Mouse (Mus musculus) liver, adult 2 months (tissue): ENCODE data around the gene Cys1.
A peak's percentile ranks its signal among the peaks of the same experiment; 100 is the strongest.

Experiments
- CTCF ChIP-seq: fragments of 200-500 bp; IDR thresholded peaks from 2 replicates; pipeline ENCODE4 v1.5.1; 2011; ENCODE audit warnings: low read depth, low read length, control low read depth
- POLR2A ChIP-seq: fragments of 200-500 bp; IDR thresholded peaks from 2 replicates; pipeline ENCODE4 v1.6.1; 2011; ENCODE audit warnings: low read length, control low read depth; ENCODE audit not compliant: insufficient read depth; ENCODE audit errors: extremely low read depth

DNA sequence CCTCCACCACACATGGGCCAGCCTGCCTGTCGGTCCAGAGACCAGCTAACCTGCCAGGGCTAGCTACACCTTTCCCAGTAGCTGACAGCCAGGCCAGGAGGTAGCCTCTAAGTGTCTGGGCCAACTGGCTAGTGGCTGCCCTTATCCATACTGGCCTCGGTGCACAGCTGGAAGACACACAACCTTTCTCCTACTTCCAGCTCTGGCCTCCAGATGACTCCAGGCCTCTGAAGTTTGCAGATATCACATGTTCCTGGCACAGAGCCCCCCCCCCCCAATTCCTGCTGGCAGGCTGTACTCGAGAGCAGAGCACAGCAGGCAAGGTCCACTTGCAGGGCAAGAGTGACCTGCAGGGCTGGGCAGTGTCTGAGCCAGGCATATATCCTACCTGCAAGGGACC is 54.4 kb downstream of the Cys1 start:
- TF ChIP-seq POLR2A (no peak), CTCF (peak; percentile 22; the same call in 1 of the 2 replicates)
